Mouse (Mus musculus) frontal cortex, postnatal 36 days (tissue): ENCODE data around the gene Ppard.
"Not testable (repeated sequence)": the region's sequence is repeated elsewhere in the genome, so short reads cannot be mapped to it uniquely, and the experiment has no call there.

Source experiments
- DNase-seq, 2 experiments: peaks; one replicate each; pipeline ENCODE4 v3.0.0; 2022; ENCODE audit warnings: low spot score in 2 of 2

Gene Ppard

DNA sequence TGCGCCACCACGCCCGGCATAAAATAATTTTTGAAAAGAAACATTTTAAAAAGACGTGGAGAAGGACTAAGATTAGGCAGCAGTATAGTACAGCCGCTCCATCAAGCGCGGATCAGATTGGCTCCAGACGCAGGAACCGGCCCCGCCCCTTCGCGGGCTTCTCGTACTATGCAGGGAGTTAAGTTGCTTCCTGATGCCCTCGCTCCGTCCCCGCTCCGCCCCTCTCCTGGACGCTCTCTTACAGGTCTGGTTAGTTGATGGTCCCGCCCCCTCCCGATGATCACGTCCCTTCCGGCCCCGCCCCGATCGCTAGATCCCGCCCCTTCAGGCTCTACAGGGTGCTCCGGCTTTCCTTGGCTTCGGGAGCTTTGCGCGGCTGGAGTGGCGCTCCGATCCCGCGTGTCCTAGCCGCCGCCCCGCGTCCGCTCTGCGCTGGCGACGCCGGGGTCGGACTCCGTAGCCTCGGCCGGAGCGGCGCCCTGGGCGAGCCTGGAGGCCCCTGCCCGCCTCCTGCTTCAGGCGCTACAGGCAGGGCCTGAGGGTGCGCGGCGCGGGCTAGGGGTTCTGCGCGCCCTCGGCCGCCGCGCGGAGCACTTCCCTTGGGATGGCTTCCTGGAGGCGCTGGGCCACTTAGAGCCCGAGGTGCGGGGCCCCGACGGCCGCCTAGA is 80.8 kb downstream of the Ppard start, which contains the start of gene Fance:
Gene Fance, plus strand, starts transcription at position 308 of the 668 bp plus-strand sequence.
- DNase-seq = peak; percentile 88 to 92

GRCm38 (mm10) chr17:28313880-28314225 is 81.4 kb downstream of the Ppard start:
- DNase-seq = no peak

DNA sequence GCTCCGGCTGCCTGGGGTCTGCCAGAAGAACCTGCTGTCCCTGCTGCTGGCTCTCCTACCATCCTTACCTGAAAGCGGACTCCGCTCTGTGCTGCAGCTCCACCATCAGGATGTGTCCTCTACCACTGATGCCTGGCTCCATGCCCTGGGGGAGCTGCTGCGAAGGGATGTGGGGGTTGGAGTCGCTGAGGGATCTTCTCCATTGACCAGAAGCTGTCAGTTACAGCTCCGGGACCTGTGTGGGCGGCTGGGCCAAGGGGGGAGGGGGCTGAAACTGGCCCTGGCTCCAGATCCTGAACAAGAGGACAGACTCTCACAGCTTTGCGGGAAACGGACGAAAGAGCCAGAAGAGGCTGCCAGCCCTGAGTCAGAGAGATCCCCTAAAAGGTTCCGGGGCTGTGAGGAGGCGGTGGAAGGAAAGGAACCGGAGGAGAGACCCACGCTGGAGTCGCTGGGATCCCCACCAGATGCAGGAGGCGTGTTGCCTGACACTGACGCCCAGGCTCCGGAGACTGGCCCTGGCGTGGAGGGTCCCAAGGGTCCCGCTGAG is 83.2 kb downstream of the Ppard start:
- no peak for DNase-seq

DNA sequence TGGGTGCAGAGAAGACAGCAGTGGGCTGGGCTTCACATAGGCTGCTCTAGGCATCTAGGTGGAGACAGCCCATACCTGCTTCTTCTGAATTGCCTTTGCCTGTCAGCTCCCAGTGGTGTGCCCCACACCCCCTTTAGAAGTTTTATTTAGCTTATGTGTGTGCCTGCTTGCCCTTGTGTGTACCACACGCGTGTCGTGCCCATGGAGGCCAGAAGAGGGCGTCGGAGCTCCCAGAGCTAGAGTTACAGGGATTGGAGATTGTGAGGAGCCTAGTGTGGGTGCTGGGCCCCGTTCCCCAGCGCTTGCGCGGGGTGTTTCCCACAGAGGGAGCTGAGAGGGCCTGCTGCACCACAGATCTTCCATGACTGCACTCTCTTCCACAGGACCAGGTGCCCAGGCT is 84.0 kb downstream of the Ppard start:
- DNase-seq = no peak

DNA sequence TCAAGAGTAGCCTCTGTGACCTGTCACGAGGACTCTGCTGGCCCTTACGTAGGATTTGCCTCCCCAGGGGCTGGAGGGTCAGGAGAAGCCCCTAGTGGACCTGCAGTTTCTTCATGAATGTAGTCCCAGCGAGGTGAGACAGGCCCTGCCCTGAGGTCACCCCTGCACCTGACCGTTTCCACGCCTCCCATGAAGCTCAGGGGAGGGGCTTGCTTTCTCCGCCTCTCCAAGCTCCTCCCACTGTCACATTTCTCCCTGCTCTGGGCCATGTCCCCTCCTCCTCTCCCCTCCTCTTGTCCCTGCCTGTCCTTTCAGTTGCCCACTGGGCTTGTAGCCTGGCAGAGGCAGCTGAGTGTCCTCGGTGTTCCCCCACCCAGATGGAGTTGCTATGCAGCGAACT is 84.6 kb downstream of the Ppard start:
- DNase-seq = no peak

DNA sequence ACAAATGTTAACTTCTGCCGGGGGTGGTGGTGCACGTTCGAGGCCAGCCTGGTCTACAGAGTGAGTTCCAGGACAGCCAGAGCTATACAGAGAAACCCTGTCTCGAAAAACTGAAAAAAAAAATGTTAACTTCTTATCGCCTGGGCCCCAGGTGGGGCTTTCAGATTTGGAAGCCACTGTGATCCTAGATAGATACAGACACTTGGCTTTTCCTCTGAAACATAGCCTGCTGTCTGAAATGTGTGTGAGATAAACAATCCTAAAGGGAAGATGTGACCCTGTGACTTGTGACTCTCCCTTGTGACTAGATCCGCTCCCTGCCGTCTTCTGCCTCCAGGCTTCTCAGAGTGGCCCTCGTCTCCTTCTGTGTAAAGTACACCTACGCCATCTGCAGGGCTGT is 85.2 kb downstream of the Ppard start:
- DNase-seq = no peak

DNA sequence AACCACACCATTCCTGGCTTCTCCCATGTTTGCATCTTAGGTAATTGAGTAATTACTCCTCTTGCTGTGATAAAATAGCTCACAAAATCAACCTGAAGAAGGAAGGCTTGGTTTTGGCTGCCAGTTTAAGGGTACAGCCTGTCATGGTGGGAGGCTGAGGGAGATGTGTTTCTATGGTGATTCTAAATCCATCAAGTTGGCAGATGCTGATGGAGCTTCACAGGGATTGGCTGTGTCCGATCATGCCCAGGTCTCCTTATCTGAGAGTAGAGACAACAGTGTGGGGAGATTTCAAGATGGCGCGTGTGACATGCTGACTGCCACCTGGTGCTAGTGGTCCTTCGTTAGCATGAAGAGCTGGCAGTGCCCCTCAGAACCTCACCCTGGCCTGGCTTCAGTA is 89.2 kb downstream of the Ppard start:
- no peak for DNase-seq

DNA sequence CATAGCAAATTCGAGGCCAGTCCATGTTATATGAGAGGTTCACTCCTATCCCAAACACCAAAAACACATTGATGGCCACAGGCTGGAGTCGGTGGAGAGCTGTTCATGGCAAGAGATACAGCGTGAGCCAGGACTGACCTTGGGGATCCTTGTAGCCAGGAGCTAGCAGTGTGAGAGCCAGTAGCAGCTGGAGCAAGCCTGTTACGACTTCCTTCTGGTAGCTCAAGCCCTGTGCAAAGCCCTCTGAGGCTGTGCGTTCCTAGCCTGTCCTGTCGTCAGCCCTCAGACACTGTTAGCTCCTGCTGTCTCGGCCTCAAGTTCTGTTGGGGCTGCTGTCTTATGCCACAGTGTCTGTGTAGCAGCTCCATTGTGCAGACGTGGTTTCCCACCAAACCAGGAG is 91.3 kb downstream of the Ppard start:
- no peak for DNase-seq

DNA sequence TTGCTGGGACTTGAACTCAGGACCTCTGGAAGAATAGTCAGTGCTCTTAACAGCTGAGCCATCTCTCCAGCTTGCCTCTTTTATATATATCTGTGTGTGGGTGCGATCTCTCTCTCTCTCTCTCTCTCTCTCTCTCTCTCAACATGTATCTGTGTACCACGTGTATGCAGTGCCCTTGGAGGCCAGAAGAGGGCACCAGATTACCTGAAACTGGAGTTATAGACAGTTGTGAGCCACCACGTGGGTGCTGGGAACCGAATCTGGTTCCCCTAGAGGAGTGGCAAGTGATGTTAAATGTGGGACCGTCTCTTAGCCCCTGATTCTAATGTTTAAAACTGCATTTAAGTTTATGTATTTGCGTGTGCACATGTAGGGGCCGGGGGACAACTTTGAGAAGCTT is 91.9 kb downstream of the Ppard start:
- DNase-seq = not testable (repeated sequence)

- no peak for DNase-seq
These were observed 93.3 kb downstream of the Ppard start for GRCm38 (mm10) chr17:28325751-28326150.

GRCm38 (mm10) chr17:28326951-28327350 is 94.5 kb downstream of the Ppard start:
- no peak for DNase-seq

DNA sequence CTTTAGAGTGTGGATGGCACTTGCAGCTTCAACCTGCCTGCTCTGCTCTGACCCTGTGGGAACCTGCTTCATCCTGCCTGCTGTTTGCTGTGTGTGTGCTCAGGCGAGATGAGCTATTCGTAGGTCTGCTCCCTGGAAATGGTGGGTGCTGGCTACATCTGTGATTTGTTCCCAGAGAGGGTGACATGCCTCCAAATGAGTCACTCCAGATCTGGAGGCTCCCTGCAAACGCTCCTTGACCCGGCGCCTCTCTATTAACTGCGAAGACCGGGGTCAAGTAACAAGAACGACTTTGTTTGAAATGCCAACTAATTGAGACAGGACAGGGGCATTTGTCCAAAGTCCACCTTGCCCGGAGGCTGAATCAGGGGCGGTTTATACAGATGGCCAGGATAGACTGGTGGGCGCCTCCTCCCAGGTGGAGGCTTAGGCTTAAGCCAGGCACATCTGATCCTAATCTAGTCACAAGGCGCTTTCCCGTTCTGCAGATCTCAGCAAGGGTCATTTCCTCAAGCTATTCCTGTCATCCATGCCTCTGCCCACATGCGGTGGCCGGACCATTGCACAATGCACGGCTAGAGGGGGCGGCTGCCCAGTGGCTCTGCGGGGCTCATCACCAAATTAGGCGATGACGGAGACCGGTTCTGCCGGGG is 95.3 kb downstream of the Ppard start:
- peak; percentile 40 to 56 for DNase-seq

GRCm38 (mm10) chr17:28328366-28328928 is 95.9 kb downstream of the Ppard start, which contains the start of gene Rpl10a:
Gene Rpl10a, plus strand, starts transcription at chr17:28328471.
- peak; percentile 97 to 98 for DNase-seq

- DNase-seq = no peak
These were observed 96.4 kb downstream of the Ppard start for GRCm38 (mm10) chr17:28328946-28329345.

GRCm38 (mm10) chr17:28329503-28330231 is 97.2 kb downstream of the Ppard start:
- DNase-seq = no peak

DNA sequence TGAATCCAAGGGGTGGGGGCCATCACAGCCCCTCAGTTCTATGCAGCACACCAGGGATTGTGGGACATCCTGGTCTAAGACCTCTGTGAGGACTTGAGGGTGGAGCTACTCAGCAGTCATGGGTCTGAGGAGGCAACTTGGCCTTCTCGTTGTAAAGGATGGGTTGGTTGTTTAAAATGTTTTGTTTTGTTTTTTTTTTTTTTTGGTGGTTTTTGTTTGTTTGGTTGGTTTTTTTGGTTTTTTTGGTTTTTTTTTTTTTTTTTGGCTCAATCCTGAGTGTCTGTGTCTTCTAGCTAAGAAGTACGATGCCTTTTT is 97.7 kb downstream of the Ppard start:
- DNase-seq = no peak

- DNase-seq = not testable (repeated sequence)
These were observed 98.1 kb downstream of the Ppard start for GRCm38 (mm10) chr17:28330590-28330989.

DNA sequence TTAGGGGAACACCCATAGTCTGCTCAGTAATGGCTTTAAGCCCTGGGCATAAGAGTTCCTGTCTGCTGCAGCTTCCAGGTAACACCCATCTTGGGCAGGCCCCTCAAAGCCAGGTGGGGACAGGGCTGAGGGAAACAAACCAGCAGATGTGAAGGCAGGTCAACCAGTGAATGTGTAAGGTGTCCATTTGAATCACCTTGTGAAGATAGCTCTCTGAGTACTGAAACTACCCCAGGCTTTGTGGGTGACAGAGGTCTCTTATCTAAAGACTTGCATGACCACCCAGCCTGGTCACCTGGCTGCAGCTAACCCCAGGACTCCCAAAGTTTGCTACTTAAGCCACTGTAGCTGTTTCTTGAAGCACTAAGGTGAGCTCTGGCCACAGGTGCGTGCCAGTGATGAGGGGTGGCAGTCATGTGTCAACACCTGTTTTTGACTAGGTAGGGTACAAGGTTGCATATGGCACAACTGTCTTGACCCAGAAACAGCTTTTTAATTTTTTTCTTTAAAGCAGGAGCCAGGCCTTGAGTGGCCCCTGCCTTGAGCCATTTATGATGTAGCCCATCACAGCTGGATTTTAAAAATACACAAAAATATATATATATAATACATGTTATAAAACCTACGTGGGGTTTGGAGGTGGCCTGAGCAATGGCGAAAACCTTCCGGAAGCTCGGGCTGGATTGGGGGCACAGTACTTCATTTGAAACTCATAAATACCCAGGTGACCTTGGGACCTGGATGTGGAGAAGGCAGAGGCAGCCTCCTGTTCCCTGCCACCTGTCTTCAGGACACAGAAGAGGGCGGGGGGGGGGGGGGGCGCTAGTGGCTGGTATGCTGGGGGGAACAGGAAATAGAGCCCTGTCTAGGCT is 99.0 kb downstream of the Ppard start:
- no peak for DNase-seq

GRCm38 (mm10) chr17:28332113-28332914 is 99.8 kb downstream of the Ppard start:
- DNase-seq = no peak

GRCm38 (mm10) chr17:28332915-28333546 is 100.5 kb downstream of the Ppard start:
- no peak for DNase-seq
